Mouse (Mus musculus) lung, postnatal 0 days (tissue): ENCODE measurements around the gene Tmed10. TPM values are rescaled to one million over a fixed set of nuclear protein-coding genes. Genes with fewer than 3 reads are reported as not detected.

Experiments
- ATAC-seq: fragments of 200-750 bp; cut with Nextera tagmentation; 2 replicates; pipeline ENCODE4 v1.8.0; 2017; ENCODE audit warnings: moderate library complexity
- DNase-seq: peaks from one replicate; pipeline ENCODE4 v3.0.0-alpha.2; 2016; ENCODE audit warnings: low spot score
- H3K27ac ChIP-seq: fragments of 300-500 bp; sonication (generic); 2 replicates; pipeline ENCODE4 v1.5.1; 2014; ENCODE audit warnings: antibody characterized with exemption, mild to moderate bottlenecking, low read length, mixed read lengths
- H3K27me3 ChIP-seq: fragments of 300-500 bp; sonication (generic); replicated peaks from 2 replicates; pipeline ENCODE4 v1.6.1; 2014; ENCODE audit warnings: low read length, mixed read lengths; ENCODE audit not compliant: insufficient read depth
- H3K36me3 ChIP-seq: fragments of 300-500 bp; sonication (generic); 2 replicates; pipeline ENCODE4 v1.6.1; 2014; ENCODE audit warnings: low read length, mixed read lengths; ENCODE audit not compliant: insufficient read depth
- H3K4me1 ChIP-seq: fragments of 300-500 bp; sonication (generic); 2 replicates; pipeline ENCODE4 v1.6.1; 2014; ENCODE audit warnings: antibody characterized with exemption, low read depth, low read length, mixed read lengths; ENCODE audit not compliant: insufficient read depth
- H3K4me2 ChIP-seq: fragments of 300-500 bp; sonication (generic); replicated peaks from 2 replicates; pipeline ENCODE4 v1.6.1; 2014; ENCODE audit warnings: low read depth, mild to moderate bottlenecking, low read length, moderate library complexity, mixed read lengths
- H3K4me3 ChIP-seq: fragments of 300-500 bp; sonication (generic); 2 replicates; pipeline ENCODE4 v1.5.1; 2014; ENCODE audit warnings: low read depth, low read length
- H3K9ac ChIP-seq: fragments of 300-500 bp; sonication (generic); replicated peaks from 2 replicates; pipeline ENCODE4 v1.6.1; 2014; ENCODE audit warnings: low read depth, mild to moderate bottlenecking
- H3K9me3 ChIP-seq: fragments of 300-500 bp; sonication (generic); 2 replicates; pipeline ENCODE4 v1.6.1; 2016; ENCODE audit warnings: low read length, mixed read lengths
- CTCF ChIP-seq: IDR thresholded peaks from 2 replicates; pipeline ENCODE4 v1.5.1; 2016; ENCODE audit warnings: antibody characterized with exemption, mild to moderate bottlenecking
- EP300 ChIP-seq: IDR thresholded peaks from 2 replicates; pipeline ENCODE4 v1.6.1; 2016; ENCODE audit warnings: antibody characterized with exemption, mild to moderate bottlenecking, control low read depth
- WGBS: fragments of 180-500 bp; shearing (Covaris S2); extraction: QIAGEN DNeasy Blood & Tissue Kit; methylation state at CpG from one replicate; pipeline ENCODE4 v1.1.7; 2014; 5-methylcytosine and 5-hydroxymethylcytosine counted together
- polyA plus RNA-seq: library from polyadenylated mRNA; unstranded; fragments of >200 nt; fragmentation: Nextera tagmentation; extraction: Ambion mirVana; gene quantifications from 2 replicates; pipeline ENCODE4 v1.2.1, GENCODE M21; 2015

Gene Tmed10
- polyA plus RNA-seq, 1 experiment from 2014 or later, result 354 TPM

- H3K4me1 ChIP-seq, result no peaks in the 10 kb centered on the region
- H3K27me3 ChIP-seq, result no peaks in the 10 kb centered on the region
- no peak overlapping the region for H3K9ac ChIP-seq
- TF ChIP-seq CTCF (no peak), EP300 (no peak)
- H3K36me3 ChIP-seq, result peaks cover 21% of the 10 kb centered on the region; the same call in 1 of the 2 replicates
- 63% methylated on average over 11 of the region's 11 CpGs for WGBS
- H3K9me3 ChIP-seq, result no peaks in the 10 kb centered on the region
- DNase-seq (no peak), ATAC-seq (no peak)
- H3K4me2 ChIP-seq, result no peak overlapping the region
- H3K4me3 ChIP-seq, result no peak overlapping the region
- no peak overlapping the region for H3K27ac ChIP-seq
Measured at GRCm38 (mm10) chr12:85298127-85298834, 76.4 kb downstream of the Tmed10 start.

GRCm38 (mm10) chr12:85297345-85297997 lies 77.2 kb downstream of the Tmed10 start:
- Histone ChIP-seq H3K4me1 (no peaks in the 10 kb centered on the region), H3K4me2 (no peak overlapping the region), H3K9me3 (no peaks in the 10 kb centered on the region), H3K27me3 (no peaks in the 10 kb centered on the region), H3K36me3 (peaks cover 17% of the 10 kb centered on the region; the same call in 1 of the 2 replicates), H3K9ac (no peak overlapping the region), H3K27ac (no peak overlapping the region), H3K4me3 (no peak overlapping the region)
- ATAC-seq (no peak), DNase-seq (no peak)
- no peak for TF ChIP-seq CTCF
- TF ChIP-seq EP300, result no peak
- 81% methylated on average over 10 of the region's 10 CpGs for WGBS

GRCm38 (mm10) chr12:85296915-85297314 lies 77.7 kb downstream of the Tmed10 start:
- H3K27me3 ChIP-seq, result no peaks in the 10 kb centered on the region
- no peak for ATAC-seq
- no peaks in the 10 kb centered on the region for H3K4me1 ChIP-seq
- H3K4me2 ChIP-seq, result no peak overlapping the region
- H3K36me3 ChIP-seq, result peaks cover 12% of the 10 kb centered on the region; the same call in 1 of the 2 replicates
- no peak overlapping the region for H3K27ac ChIP-seq
- no peak for TF ChIP-seq CTCF
- no peak for TF ChIP-seq EP300
- WGBS, result 72% methylated on average over 5 of the region's 5 CpGs
- H3K4me3 ChIP-seq, result no peak overlapping the region
- no peak overlapping the region for H3K9ac ChIP-seq
- DNase-seq, result no peak
- H3K9me3 ChIP-seq, result no peaks in the 10 kb centered on the region

GRCm38 (mm10) chr12:85295506-85295905 lies 79.1 kb downstream of the Tmed10 start:
- 86% methylated on average over 2 of the region's 2 CpGs for WGBS

GRCm38 (mm10) chr12:85292906-85293305 lies 81.7 kb downstream of the Tmed10 start:
- ATAC-seq (no peak), DNase-seq (no peak)
- no peaks in the 10 kb centered on the region for H3K9me3 ChIP-seq

More at GRCm38 (mm10) chr12:85295506-85295905, 79.1 kb downstream of the Tmed10 start:
- H3K9me3 ChIP-seq, result no peaks in the 10 kb centered on the region
- no peak overlapping the region for H3K27ac ChIP-seq
- TF ChIP-seq CTCF, result no peak
- TF ChIP-seq EP300, result no peak
- H3K27me3 ChIP-seq, result no peaks in the 10 kb centered on the region
- no peak overlapping the region for H3K4me3 ChIP-seq
- DNase-seq (no peak), ATAC-seq (no peak)
- no peaks in the 10 kb centered on the region for H3K4me1 ChIP-seq
- H3K9ac ChIP-seq, result no peak overlapping the region
- no peaks in the 10 kb centered on the region for H3K36me3 ChIP-seq
- no peak overlapping the region for H3K4me2 ChIP-seq

GRCm38 (mm10) chr12:85292288-85292687 lies 82.4 kb downstream of the Tmed10 start:
- Histone ChIP-seq H3K27ac (no peak overlapping the region), H3K4me3 (no peak overlapping the region), H3K27me3 (no peaks in the 10 kb centered on the region), H3K9me3 (no peaks in the 10 kb centered on the region), H3K4me2 (no peak overlapping the region), H3K36me3 (no peaks in the 10 kb centered on the region), H3K4me1 (peaks cover 4% of the 10 kb centered on the region; the same call in 1 of the 2 replicates), H3K9ac (no peak overlapping the region)
- WGBS, result 75% methylated on average over 6 of the region's 6 CpGs
- DNase-seq, result no peak
- ATAC-seq, result no peak
- no peak for TF ChIP-seq EP300
- TF ChIP-seq CTCF, result no peak

More at GRCm38 (mm10) chr12:85292906-85293305, 81.7 kb downstream of the Tmed10 start:
- Histone ChIP-seq H3K27ac (no peak overlapping the region), H3K4me3 (no peak overlapping the region), H3K9ac (no peak overlapping the region), H3K27me3 (no peaks in the 10 kb centered on the region), H3K4me2 (no peak overlapping the region), H3K36me3 (no peaks in the 10 kb centered on the region), H3K4me1 (peaks cover 4% of the 10 kb centered on the region; the same call in 1 of the 2 replicates)
- TF ChIP-seq CTCF (peak; percentile 25; the same call in 1 of the 2 replicates), EP300 (no peak)
